Mouse (Mus musculus): ENCODE data around the gene Zfand3.

DNA sequence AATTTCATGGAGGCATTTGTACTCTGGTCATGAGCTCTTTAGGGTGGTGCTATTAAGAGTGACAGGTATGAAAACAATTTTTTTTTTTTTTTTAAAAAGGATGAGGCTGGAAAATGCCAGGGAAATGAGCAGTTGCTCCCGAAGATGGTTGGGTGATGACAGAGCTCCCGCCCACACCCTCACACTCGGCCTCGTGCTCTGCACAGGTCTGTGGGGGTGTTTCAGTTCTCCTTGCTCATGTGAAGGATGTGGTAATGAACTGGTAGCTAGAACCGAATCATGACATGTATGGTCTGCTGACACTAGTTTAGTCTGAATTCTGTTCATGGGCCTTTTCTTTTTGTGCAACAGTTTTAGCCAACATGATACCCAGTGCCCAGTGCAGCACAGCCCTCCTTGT is 66.1 kb downstream of the Zfand3 start:
- TF ChIP-seq CTCF (IDR thresholded peaks at IDR 0.05; ENCODE audit: control insufficient read depth, insufficient read depth, insufficient replicate concordance, low read depth, low read length) (no peak), POLR2A (IDR thresholded peaks at IDR 0.05; ENCODE audit: control insufficient read depth, low read depth, low read length) (no peak)
